Mouse (Mus musculus) induced T-regulatory cell, adult 2 months (primary cell): Measurements from ENCODE around the gene Gbp8.
"Not testable (repeated sequence)": the region's sequence is repeated elsewhere in the genome, so short reads cannot be mapped to it uniquely, and the experiment has no call there.

ENCODE experiments used
- DNase-seq: peaks from one replicate; pipeline ENCODE4 v3.0.0-alpha.2; 2012; ENCODE audit warnings: low read depth

Gene Gbp8

DNA sequence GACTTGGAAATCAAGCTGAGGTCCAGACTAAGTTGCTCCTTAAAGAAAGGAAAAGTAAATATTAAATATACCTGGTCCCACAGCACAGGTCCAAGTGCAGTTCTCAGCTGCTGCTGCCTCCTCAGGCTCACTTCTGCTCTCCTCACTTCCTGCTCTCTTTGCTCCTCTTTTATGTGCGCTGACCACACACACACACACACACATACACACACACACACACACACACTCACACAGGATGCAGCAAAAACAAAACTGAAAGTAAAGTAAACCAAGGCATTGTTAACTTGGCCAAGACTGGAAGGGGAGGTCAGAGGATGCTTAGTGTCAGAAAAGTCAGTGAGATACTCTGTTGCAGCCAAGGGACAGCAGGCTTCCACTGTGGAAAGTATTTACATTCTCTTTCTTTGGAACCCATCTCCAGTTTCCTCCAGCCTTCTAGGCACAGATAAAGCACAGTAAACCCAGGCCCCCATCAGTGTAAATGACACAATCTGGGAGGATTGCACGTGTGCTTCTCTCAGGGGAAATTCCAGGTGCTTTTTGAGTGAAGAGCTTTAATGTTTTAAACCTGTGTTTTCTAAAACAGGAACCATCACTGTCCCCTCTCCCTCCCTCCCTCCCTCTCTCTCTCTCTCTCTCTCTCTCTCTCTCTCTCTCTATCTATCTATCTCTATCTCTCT lies at the start of gene Gbp8, which contains the start of the genes Gbp9 and Gbp4:
Gbp8 (minus strand) TSS at position 132 of the 680 bp plus-strand sequence.
Gbp9 (minus strand) TSS at position 131 of the 680 bp plus-strand sequence.
Gbp4 (minus strand) TSS at position 178 of the 680 bp plus-strand sequence.
- peak; percentile 91 for DNase-seq

DNA sequence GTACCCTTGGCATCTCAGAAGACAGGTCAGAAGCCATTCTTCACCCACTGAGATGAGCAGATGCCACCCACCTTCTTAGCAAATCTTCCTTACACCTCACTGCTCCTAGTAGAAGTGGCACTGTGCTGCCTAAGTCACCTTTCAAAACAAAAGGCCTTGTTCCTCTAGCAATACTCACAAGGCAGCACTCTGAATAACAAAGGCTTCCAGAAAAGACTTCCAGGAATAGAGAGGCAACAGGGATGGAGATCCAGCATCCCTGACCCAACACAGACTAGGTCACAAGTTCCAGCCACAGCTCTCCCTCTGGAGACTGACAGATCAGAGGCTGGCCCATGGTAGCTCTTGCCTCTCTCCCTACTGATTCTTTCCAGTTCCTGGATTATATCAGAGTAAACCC lies 42.1 kb upstream of the Gbp8 start:
- DNase-seq, result no peak

- peak; percentile 47 for DNase-seq
Observed at GRCm38 (mm10) chr5:105156582-105156981, 17.2 kb upstream of the Gbp8 start.

- no peak for DNase-seq
Observed at GRCm38 (mm10) chr5:105154049-105154448, 14.7 kb upstream of the Gbp8 start.

DNA sequence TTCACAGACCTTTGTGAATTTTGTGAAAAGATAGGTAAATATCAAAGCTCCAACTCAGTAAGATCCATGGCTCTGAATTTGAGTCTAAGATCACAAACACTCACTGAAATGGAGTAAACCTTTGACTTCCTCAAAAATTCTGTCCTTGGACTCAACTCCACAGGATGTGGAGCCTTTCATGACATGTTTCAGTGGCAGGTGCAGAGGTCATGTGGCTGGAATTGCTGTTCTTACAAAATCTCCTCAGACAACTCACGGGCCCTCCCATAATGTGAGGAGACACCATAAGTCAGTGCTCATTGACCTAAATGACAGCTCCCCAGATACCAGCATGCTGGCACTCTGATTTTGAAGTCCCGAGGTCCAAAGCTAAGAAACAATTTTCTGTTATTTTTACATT lies 8.7 kb upstream of the Gbp8 start:
- not testable (repeated sequence) for DNase-seq

GRCm38 (mm10) chr5:105146447-105146846 lies 7.1 kb upstream of the Gbp8 start:
- no peak for DNase-seq

- DNase-seq, result peak; percentile 84
Observed at GRCm38 (mm10) chr5:105145731-105146130, 6.4 kb upstream of the Gbp8 start.

DNA sequence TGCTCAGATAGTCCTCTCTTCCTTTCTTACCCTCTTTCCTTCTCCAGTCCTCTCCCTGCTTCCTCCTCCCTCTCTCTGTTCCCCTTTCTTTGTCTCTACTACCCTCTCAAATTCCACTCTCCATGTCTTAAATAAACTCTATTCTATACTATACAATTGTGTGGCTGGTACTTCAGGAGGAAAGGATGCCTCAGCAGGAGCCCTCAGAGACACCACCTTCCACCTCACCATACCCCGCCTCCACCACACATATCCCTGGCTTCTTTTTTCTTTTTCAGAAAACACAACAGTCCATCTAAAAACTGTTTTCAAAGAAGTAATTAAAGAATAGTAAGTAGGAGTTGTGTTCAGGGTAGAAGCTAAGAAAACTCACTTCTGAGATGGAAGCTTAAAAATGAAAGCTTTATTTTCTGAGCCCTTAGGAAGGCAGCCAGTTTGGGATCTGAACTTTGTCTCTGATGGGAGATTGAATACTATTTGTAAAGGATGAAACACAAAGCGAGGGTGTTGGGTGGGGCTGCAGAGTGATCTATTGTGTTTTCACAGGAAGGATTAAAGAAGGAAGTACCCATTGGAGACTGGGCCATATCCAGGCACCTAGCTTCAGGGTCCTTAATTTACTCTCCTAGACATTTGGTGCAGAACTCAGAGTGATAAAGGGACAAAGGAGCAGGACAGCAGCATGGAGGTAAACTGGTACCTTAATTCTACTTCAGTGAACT lies 910 bp upstream of the Gbp8 start:
- peak; percentile 66 for DNase-seq

GRCm38 (mm10) chr5:105138906-105139305 lies 434 bp downstream of the Gbp8 start:
- DNase-seq, result peak; percentile 51

DNA sequence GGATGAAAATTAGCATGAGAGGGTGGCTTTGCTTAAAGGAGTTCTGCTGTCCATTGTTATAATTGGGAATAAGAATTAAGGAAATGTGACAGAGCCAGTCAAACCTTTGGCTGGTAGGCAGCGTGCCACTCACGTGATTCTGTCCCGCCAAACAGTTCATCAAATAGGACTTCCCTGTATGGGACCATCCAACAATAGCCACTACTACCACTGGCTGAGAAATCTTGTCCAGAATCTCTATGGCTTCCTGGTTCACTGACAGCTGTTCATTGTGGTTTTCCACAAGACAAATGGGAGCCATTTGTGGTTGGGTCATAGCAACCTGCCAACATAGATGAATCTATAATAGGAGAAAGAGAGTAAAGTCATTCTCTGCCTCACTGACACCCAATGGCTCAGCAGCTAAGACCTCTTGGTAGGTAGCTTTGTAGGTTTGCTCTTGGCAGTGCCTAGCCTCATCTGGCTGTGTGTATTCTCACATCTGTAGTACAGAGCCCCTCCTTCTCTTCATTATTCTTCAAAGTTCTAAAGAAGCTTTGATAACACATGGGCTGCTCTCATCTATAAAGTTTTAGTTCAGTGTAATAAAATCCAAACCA lies 2.5 kb downstream of the Gbp8 start:
- not testable (repeated sequence) for DNase-seq

GRCm38 (mm10) chr5:105121731-105122130 lies 17.6 kb downstream of the Gbp8 start:
- DNase-seq, result not testable (repeated sequence)

- DNase-seq, result peak; percentile 42
Observed at GRCm38 (mm10) chr5:105115740-105116139, 23.6 kb downstream of the Gbp8 start.

GRCm38 (mm10) chr5:105114696-105115095 lies 24.6 kb downstream of the Gbp8 start:
- DNase-seq, result peak; percentile 79

DNA sequence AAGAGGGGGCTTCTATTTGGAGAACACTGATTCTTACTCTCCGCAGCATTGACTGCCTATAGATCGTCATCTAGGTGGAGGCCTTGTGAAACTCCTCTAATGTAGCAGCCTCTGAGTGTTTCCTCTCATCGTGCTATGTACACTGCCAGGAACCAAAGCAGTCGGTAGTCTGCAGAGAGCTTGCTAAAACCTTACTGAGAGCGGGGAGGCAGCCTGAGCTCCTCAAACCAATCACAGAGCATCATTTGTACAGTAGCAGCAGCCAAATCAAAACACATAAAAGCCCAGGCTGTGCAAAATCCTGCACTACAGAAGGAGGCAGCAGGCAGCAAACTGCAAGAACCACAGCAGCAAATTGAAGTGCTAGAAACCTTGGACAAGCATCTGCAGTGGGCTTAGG lies 25.7 kb downstream of the Gbp8 start:
- DNase-seq, result peak; percentile 52

DNA sequence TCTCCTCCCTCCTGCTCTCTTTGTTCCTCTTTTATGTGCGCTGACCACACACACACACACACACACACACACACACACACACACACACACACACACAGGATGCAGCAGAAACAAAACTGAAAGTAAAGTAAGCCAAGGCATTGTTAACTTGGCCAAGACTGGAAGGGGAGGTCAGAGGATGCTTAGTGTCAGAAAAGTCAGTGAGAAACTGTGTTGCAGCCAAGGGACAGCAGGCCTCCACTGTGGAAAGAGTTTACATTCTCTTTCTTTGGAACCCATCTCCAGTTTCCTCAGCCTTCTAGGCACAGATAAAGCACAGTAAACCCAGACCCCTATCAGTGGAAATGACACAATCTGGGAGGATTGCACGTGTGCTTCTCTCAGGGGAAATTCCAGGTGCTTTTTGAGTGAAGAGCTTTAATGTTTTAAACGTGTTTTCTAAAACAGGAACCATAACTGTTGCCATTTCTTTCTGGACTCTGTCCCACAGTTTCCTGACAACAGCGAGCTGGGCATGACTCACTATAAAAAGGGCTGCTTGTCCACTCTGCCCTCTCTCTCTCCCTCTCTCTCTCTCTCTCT lies 29.0 kb downstream of the Gbp8 start:
- DNase-seq, result peak; percentile 84

DNA sequence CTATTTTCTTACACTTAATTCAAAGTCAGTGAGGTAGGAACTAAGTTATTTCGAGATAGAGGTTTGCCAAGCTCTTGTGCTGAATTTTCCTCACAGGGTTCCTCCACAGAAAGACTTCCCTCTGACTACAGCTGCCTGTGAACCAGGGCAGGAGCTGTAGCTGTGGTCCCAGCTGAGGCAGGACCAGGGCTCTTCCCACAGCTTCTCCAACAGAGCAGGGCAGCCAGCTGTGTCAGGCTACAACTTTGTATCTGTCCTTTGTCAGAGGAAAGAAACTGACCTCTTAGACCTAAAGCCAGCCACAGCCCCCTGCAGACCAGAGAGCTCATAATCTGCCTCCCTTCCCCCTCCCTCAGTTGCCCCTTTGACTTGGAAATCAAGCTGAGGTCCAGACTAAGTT lies 29.6 kb downstream of the Gbp8 start:
- peak; percentile 39 for DNase-seq

- DNase-seq, result not testable (repeated sequence)
Observed at GRCm38 (mm10) chr5:105105689-105106088, 33.7 kb downstream of the Gbp8 start.

- DNase-seq, result no peak
Observed at GRCm38 (mm10) chr5:105081900-105082299, 57.4 kb downstream of the Gbp8 start.

DNA sequence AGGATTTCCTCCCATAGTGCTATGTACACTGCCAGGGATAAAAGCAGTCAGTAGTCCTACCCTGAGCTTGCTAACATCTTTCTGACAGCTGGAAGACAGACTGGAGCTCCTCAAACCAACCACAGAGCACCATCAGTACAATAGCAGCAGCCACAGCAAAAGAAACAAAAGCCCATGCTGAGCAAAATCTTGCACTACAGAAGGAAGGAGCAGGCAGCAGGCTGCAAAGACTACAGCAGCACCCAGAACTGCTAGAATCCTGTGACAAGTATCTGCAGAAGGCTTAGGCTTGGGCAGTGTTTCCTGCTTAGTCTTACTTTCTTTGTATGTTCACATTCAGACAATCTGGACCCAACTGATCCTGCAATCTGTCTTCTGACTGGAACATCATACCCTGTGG lies 71.0 kb downstream of the Gbp8 start:
- DNase-seq, result not testable (repeated sequence)

- not testable (repeated sequence) for DNase-seq
Observed at GRCm38 (mm10) chr5:105064443-105064842, 74.9 kb downstream of the Gbp8 start.

DNA sequence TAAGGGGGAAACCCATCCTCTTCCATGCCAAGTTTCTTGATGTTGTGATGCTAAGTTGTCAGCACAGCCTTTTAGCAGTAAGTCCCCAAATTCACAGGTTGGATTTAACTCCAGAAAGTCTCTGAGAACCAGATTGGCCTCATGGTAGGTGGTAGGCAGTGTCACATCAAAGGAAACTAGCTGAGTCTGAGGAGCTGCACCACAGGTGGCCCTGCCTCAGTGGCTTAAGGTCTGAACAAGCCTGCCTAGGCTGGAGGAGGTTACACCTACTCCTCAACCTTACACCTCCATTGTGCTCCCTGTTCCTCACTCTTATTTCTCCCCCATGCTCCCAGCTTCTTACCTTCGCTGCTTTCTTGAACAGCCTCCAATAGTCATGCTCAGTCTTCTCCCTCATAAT lies 76.0 kb downstream of the Gbp8 start:
- peak; percentile 39 for DNase-seq

DNA sequence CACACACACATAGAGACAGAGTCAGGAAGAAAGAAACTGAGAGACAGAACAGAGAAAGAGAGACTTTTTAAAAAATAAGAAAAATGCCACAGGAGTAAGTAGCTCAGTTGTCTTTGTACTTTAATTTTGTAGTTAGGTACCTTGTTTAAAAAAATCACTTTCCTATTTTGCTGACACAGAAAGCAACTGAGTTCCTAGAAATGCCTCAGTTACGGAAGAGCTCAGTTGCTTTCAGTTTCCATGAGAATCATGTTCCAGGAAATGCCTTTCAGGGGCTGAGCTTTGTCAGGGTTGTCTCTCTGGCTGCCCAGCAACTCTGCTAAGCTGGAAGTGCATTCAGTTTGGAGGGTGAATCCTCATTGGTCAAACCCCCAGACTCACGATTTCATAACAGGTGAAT lies 76.9 kb downstream of the Gbp8 start:
- DNase-seq, result peak; percentile 83

- no peak for DNase-seq
Observed at GRCm38 (mm10) chr5:105060224-105060623, 79.1 kb downstream of the Gbp8 start.
